Mouse (Mus musculus) MN1 (cell line): ENCODE data around the gene Creg1.
"Not testable (repeated sequence)": the region's sequence is repeated elsewhere in the genome, so short reads cannot be mapped to it uniquely, and the experiment has no call there.

Experiments
- DNase-seq: peaks from one replicate; pipeline ENCODE4 v3.0.0-alpha.2; 2016; ENCODE audit warnings: low spot score

The Creg1 gene

DNA sequence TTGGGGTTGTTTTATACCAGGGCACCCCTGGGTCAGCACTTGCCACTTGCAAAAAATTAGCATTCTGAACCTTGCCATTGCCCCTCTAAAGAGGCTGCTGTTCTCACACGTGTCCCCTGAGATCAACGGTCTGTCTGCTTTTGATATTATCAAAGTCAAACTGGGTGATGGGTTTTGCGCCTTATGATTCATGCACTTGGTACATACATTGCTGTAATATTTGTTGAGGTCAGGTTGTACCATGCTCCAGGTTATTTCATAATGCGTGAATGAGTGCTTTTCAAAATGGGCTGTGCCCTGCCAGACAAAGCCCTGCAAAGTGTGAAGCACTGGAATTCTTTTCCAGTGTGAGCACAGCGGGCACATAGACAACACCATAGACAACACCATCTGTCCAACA lies 11.7 kb upstream of the Creg1 start:
- no peak for DNase-seq

DNA sequence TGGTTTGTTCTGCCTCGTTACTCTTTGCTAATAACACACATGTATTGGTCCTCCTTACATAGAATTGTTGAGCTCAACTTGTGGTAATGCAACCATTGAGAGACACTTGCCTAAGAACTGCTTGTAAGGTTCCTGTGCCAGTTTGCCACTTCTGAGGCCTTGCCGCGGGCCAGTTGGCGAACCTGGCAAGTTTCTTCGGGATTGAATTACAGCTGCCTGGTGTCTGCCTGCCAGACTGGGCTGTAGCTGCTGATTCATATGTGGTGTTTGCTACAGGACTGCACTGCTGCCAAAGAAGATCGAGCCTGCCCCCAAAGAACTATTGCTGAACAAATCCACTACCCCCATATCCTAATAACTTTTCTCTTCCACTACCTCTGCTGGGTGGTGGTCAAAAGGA lies 9.3 kb upstream of the Creg1 start:
- no peak for DNase-seq

DNA sequence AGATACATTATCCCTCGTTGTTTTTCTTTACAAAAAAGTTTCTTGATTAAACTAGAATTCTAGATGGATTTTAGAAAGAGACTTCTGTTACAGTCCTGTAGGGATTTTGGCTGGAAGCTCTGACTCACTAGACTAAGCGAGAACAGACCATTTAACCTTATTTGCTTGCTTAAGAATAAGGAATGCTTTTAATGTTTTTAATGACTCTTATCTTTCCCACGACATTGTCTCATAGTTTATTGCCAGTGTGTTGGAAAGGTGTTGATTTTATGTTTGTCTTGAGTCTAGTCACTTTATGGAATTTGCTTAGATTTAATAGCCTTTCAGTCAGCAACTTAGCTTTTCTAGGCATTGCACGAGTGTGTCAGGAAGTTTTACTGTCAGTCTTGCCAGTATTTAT lies 8.4 kb upstream of the Creg1 start:
- DNase-seq = no peak

DNA sequence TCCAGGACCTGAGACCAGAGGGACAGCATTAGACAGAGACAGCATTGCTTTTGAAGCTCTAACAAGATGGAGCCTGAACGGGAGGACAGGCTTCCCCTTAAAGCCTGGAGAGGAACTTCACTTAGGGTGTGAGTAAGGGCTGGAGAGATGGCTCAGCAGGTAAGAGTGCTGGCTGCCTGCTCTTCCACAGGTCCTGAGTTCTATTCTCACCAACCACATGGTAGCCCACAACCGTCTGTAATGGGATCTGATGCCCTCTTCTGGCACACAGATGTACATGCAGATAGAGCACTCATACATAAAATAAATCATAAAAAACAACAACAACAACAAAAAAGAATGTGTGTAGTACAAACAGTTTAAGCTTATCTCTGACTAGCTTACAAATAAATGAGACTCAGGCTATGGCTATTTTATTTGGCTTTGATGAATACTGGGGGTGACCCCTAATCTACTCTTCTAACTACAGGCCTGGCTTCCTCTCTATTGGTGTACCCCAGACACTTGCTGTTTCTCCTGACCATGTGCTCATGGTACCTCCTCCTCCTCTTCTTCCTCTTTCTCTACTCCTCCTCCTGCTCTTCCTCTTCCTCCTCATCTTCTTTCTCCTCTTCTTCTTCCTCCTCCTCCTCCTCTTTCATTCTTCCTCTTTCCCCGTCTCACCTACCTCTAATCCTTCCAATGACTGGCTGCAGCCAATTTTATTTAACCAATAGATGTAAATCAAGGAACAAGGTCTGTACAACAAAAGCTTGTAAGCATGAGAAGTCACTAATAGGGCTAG lies 1.8 kb upstream of the Creg1 start:
- no peak for DNase-seq

DNA sequence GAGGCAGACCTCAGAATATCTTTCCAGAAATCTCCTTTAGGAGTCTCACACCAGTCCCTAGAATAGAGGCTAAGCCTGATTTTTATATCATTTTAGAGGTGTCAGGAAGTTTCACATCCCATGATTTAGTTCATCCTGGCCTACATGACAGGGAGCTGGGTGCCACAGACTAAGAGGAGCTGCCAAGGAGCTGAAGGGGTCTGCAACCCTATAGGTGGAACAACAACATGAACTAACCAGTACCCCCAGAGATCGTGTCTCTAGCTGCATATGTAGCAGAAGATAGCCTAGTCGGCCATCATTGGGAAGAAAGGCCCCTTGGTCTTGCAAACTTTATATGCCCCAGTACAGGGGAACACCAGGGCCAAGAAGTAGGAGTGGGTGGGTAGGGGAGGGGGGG lies 1.0 kb upstream of the Creg1 start:
- DNase-seq = not testable (repeated sequence)

DNA sequence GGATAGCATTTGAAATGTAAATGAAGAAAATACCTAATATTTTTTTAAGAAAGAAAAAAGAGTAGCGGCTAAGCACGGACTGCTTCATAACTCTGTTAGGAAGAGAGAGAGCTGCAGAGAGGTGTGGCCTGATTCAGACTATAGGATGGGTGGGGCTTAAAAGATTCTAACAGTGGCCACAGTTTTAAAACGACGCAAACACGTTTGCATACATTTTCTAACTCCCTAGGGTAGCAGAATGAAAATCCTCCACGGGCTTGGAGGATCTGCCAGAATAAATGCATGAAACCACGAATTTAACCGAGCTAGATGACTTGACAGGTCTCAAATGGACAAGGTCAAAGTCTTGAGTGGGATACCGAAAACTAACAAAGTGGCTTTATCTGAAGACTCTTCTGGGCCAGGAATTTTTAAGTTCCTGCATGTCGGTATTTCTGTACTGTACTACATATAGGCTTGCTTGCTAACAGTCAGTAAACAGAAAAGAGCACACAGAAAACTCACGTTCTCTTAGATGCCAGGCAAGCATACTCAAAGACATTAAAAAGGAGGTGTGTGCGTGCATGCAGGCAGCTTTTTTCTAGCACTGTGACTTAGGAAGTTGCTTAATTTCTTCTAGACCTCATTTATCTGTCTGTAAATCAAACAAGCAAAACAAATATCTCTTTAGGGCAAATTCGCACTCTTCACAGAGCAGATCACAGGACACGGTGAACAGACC lies 472 bp upstream of the Creg1 start:
- peak; percentile 39 for DNase-seq

DNA sequence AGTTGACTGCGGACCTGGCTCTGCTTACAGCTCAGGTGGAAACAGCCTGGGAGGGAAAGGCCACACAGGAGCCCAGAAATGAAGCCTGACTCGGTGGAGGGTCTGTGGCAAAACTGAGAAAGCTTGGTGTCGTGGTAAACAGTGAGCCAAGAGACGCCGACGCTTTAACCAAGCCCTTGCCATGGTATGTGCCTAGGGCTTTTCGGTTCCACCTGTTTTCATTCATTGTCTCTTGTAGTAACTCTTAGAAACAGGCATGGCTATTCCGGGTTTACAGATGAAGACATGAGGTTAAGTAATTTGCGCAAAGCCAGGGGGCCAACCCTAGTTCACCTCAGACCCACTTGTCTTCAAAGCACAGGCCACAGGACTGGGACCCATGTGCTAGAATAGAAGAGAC lies 1.0 kb downstream of the Creg1 start:
- DNase-seq = no peak

DNA sequence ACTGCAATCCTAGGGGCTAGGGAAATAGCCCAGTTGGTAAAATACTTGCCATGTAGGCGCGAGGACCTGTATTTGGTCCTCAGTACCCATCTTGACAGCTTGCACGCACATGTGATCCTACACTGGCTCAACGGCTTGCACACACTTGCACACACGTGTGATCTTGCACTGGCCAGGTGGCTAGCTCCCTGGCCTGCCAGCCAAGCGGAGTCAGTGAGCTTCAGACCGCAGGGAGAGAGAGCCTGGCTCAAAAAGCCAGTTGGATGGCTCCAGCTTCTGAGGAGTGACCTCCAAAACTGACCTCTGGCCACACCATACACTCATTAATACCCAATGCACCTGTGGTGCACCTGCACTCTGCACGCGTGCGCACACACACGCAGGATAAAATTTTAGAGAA lies 1.5 kb downstream of the Creg1 start:
- no peak for DNase-seq

DNA sequence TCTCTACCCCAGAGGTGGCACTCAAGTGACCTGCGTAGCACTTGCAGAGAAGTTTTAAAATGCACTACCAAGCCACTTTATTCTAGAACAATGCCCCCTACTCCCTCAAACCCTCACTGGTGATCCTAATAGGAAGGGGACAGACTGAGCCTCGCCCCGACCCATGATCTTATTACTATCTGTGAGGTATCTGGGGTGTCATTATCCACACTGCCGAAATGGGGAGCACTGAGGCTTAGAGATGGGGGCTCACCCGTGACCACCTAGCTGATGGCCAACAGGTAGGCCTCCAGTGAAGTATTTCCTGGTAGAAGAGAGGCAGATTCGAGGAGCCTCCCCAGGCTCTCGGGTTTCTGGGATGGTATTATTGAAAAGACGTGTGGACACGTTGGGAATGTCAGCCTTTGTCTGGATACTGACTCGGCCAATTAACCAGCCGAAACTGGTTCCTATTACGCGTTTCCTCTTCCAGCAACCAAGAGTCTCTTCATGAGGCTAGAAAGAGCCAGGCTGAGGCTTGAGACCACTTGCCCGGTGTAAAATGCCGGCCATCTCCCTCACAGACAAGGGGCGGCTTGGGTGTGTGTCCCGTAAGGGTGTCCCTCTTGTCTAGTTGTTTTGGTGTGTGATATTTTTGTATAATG lies 2.2 kb downstream of the Creg1 start:
- no peak for DNase-seq

DNA sequence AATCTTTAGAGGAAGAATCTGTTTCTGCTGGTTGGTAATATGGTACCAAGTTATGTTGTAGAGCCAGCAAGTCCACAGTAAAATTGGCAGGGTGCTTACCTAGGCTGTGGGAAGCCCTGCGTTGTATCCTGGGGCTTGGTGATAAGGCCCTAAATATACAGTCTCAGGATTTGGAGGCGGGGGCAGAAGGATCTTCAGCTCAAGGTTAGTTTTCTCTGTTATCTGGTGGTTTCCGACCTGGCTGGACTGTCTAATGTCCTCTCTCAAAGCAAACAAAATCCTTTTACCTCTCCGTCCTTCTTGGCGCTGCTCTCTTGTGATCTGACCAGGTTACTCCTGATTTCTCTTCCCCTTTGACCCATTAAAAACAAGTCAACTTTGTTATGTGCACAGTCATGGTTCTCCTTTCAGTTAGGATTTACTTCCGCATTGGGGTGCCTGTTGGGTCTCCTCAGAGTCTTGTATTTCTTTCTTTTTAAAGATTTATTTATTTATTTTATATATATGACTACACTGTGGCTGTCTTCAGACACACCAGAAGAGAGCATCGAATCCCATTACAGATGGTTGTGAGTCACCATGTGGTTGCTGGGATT lies 2.8 kb downstream of the Creg1 start:
- no peak for DNase-seq

DNA sequence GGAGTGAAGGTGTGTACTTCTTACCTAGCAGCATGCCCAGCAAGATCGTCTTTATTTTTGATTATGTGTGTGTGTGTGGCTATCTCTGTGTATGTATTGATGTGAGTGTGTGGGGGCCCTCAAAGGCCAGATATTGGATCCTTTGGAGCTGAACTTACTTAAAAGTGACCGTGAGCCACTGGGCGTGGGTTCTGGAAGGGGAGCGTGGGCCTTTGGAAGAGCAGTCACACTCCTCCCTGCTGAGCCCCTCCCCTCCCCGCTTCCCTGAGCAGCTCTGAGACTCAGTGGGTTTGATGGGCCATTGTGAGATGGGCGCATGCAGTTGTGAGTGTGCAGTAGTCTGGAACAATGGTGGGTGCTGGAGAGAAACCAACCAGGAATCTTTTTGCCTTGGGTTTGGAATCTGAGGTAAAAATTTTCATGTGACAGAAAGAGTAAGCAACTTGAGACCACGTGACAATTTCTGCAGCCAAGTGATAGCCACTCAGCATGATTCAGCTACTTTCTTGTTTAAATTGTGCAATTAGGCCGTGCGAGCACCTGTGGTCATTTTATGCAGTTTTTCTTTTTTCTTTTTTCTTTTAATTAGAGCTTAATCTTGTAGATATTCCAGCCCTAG lies 5.5 kb downstream of the Creg1 start:
- no peak for DNase-seq

DNA sequence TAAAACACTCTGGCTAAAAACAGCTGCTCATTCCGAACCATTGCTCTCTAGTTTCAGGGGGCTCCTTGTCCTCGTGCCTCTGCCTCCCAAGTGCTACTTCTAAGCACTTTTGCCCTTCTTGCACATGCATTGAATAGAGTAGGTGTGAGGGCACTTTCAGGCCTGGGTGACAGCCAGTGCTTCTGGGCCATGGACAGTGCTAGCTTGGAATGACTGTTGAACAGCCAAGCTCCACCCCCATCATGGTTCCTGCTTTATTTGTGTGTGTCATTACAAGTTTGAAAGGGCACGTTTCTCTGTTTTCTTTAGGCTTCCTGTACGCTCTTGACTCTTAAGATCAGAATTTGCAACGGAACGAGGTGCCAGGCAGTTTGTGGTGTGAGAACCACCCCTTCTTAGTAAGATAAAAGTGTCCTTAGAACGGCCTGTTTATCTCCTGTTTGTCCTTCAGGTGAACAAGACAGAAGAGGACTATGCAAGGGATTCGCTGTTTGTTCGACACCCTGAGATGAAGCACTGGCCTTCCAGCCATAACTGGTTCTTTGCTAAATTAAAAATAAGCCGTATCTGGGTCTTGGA lies 6.7 kb downstream of the Creg1 start:
- DNase-seq = no peak

DNA sequence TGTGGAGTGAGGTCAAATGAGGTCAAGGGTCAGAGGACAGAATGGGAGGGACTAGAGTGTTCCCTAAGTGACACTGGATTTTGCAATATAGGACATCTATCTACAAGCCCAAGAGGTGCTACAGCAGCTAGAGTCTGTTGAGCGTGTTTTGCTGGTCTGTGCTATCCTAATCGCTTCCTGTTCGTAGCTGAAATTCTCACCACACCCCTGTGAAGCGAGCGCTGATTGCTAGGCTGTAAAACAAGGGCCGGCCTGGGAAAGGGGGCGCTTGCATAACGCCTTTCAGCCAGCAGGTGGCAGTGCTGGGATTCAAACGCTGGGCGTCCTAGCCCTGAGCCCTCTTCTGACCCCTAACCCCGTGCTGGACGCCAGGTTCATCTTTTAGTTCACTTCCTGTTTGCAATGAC lies 7.9 kb downstream of the Creg1 start:
- peak; percentile 79 for DNase-seq

DNA sequence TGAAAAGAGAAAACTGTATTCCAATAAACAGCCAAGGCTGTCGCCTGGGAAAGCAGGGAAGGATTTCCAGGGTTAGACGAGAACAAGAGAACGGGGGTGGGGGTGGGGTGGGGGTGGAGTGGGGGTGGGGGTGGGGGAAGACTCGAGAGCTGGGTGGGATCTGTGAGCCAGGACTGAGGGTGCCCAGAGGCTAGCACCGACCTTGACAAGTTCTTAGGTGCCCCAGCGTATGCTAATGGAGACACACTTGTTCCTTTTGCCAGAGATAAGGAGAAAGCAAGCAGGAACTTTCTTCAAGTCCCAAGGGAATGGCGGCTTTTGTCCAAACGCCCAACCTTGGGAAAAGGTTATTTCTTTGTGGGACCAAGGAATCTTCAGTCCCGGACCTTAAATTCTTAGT lies 8.5 kb downstream of the Creg1 start:
- no peak for DNase-seq

DNA sequence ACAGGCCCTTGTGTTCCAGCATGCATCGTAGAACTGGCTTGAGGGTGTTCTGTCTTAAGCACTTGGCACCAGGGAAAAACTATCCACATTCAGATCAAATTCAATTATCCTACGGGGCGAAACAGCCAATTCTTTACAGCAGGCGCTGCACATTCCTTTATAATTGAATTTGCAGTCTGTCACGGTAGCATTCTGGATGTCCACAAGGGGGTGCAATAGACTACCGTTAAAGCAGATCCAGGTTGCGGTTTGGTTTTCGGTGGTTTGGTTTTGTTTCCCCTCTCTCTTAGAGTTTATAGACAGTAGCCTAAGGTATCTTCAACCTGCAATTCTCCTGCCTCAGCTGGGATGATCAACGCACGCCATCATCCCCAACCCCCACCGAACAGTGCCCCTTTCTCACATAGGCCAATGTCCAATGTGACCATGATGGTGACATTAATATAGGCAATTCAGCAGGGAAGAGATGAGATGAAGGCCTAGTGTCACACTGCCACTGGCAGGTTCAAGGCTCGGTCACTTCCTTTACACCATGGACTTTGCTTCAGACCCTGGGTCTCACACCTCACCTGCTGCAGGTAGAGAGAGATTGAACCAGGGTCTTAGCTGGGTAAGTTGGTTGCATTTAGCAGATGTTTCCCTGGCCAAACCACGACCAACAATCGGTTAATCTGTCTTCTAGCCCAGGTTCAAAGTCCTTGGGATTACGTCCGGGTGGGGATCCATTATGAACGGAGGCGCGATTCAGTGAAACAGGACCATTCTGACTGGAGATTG lies 12.2 kb downstream of the Creg1 start:
- peak; percentile 89 for DNase-seq

DNA sequence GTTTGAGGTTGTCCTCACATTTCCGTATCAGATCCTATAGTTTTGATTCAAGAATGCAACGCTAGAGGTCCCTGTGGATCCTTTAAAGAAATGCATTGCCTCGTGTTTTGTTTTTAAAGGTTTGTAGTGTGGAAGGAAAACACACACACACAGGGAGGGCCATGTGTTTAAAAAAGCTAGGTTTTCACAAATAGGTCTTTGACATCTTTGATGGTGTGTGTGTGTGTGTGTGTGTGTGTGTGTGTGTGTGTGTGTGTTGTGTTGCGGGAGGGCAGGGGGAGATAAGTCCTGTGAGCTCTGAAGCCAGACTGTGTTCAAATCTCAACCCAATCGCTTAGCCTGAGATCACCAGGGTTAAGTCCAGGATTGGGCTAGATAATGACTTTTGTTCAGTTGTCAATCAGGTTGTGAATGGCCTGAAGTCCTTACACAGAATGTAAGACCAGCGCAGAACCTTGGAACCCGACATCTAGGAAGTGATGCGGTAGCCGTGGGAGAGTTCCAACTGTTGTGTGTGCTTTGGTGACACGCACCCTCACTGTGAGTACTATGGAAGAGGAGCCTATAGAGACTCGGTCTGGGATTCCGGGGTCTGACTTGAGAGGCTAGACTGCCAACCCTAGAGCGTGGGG lies 16.5 kb downstream of the Creg1 start:
- DNase-seq = peak; percentile 64

DNA sequence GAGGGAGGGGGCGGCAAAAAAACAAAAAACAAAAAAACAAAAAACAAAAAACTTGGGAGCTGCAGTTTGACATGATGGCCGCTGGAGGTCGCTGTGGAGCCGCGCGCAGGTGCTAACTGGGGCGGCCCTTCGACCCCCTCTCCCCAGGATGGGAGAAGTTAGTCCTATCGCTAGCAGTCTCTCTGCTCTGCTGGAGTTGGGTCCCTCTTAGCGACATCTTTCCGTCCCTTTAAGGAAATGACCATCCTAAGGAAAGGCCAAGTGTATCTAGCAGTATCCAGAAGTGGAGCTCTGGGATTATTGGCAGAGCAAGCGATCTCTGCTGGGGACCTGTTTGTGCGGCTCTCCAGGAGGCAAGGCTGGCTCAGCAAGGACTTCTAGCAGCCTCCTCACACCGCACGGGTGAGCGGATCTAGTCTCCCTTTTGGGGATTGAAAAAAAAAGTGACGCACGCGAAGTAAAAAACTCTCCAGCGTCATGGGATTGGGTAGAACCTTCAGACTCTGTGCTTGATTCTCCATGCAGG lies 17.1 kb downstream of the Creg1 start:
- DNase-seq = no peak

DNA sequence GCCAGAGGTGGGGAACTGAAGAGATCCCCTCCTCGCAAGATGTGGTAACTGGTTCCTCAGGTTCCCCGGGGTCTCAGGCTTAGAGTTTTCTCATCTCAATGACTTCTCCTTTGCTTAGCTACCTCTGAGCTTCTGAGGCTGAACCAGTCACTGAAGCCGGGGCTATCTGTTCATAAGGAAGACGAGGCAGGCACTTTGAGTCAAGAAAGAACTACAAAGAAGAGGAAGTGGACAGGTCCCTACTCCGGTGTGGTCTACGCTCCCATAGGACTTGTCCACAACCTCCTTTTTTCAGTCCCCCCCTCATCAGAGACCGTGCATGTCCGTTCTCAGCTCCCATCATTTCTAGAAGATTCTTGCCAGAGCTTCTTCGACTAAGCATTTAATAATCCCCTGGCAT lies 17.9 kb downstream of the Creg1 start:
- DNase-seq = no peak

DNA sequence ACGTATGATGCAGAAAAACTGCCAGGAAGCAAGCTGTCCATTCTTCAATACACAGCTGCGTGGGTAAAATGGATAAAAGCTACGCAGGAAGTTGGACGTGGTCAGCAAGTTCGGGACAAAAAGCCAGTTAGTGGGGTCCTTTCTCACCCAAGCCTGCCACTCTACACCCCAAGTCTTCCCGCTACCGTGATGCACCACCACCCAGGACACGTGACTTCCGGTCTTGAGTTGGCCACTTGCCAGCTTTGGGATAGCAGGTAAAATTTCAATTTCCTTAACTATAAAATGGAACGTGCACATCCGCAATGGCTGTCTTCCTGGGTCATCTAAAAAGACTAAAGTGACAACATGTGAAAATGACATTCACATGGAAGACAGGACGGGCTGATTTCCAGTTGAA lies 18.4 kb downstream of the Creg1 start:
- DNase-seq = no peak

DNA sequence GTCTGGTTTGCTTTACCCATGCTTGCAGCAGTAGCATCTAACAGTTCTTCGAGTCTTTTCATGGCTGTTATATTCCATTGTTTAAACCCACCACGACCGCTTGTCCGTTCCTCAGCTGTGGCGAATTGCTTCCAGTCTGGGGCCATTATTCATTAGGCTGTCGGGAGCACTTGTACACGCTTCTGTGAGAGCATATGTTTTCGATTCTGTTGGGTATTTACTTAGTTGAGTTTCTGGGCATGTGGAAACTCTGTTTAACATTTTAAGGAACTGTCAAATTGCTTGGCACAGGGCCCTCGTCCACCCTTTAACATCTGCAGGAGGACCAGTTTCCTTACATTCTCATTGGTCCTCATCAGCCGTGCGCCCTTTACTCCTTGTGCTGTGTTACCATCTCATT lies 22.8 kb downstream of the Creg1 start:
- DNase-seq = no peak

DNA sequence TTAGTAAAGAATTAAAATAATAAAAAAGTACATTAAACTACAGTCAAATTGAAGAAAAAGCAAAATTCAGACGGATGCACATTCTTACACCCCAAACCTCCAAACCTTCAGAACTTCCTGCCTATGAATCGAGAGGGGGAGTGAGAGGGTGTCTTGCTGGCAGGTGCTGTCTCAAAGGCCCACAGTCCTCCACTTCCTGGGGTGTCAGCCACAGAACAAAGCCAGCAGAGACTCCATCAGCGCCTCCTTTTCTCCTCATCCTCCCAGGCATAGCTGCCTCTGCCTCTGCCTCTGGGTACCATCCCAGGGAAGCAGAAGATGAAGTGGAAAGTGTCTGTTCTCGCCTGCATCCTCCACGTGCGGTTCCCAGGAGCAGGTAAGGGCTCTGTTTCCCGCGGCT lies 25.0 kb downstream of the Creg1 start, which contains the start of gene Cd247:
Gene Cd247 (plus strand): TSS at position 171 of the 400 bp plus-strand sequence.
- DNase-seq = no peak
